Mouse (Mus musculus): ENCODE results near the gene Ntf5.

Gene Ntf5

GRCm38 (mm10) chr7:45463987-45464778 is 50.7 kb downstream of the Ntf5 start:
- DNase-seq = no peak

GRCm38 (mm10) chr7:45465112-45465511 is 51.6 kb downstream of the Ntf5 start:
- no peak for DNase-seq

- DNase-seq = peak; percentile 38
Measured at GRCm38 (mm10) chr7:45465549-45465948, 52.1 kb downstream of the Ntf5 start.

GRCm38 (mm10) chr7:45466283-45467089 is 53.0 kb downstream of the Ntf5 start, which contains the start of gene Bax:
TSS of gene Bax (minus strand) at chr7:45466898.
- peak; percentile 96 for DNase-seq

Data from thymus, postnatal 4 days (tissue).